Mouse (Mus musculus) midbrain, embryonic 12.5 days (tissue): ENCODE measurements around the gene Cers6. TPM values are rescaled to one million over a fixed set of nuclear protein-coding genes. Genes with fewer than 3 reads are reported as not detected.

Source experiments
- ATAC-seq: fragments of 200-750 bp; cut with Nextera tagmentation; 2 replicates; pipeline ENCODE4 v1.8.0; 2017; ENCODE audit warnings: low read depth, moderate TSS enrichment, moderate library complexity; ENCODE audit not compliant: low FRiP score
- H3K27ac ChIP-seq: fragments of 300-500 bp; sonication (generic); replicated peaks from 2 replicates; pipeline ENCODE4 v1.5.1; 2016; ENCODE audit warnings: mild to moderate bottlenecking
- H3K27me3 ChIP-seq: fragments of 300-500 bp; sonication (generic); 2 replicates; pipeline ENCODE4 v1.6.1; 2016; ENCODE audit warnings: mild to moderate bottlenecking
- H3K36me3 ChIP-seq: fragments of 300-500 bp; sonication (generic); 2 replicates; pipeline ENCODE4 v1.6.1; 2016
- H3K4me1 ChIP-seq: fragments of 300-500 bp; sonication (generic); 2 replicates; pipeline ENCODE4 v1.6.1; 2016
- H3K4me2 ChIP-seq: fragments of 300-500 bp; sonication (generic); replicated peaks from 2 replicates; pipeline ENCODE4 v1.6.1; 2016; ENCODE audit warnings: mild to moderate bottlenecking, moderate library complexity
- H3K4me3 ChIP-seq: fragments of 300-500 bp; sonication (generic); 2 replicates; pipeline ENCODE4 v1.5.1; 2016; ENCODE audit warnings: mild to moderate bottlenecking
- H3K9ac ChIP-seq: fragments of 300-500 bp; sonication (generic); replicated peaks from 2 replicates; pipeline ENCODE4 v1.6.1; 2016; ENCODE audit warnings: mild to moderate bottlenecking, moderate library complexity
- H3K9me3 ChIP-seq: fragments of 300-500 bp; sonication (generic); 2 replicates; pipeline ENCODE4 v1.6.1; 2016; ENCODE audit warnings: mild to moderate bottlenecking
- WGBS: fragments of 180-500 bp; shearing (Covaris S2); methylation state at CpG from one replicate; pipeline ENCODE4 v1.1.7; 2016; 5-methylcytosine and 5-hydroxymethylcytosine counted together
- polyA plus RNA-seq: library from polyadenylated mRNA; unstranded; fragments of >200 nt; fragmentation: Nextera tagmentation; extraction: Ambion mirVana; gene quantifications from 2 replicates; pipeline ENCODE4 v1.2.1, GENCODE M21; 2016

Cers6 gene
- polyA plus RNA-seq, 1 experiment from 2014 or later: 37.0 TPM

DNA sequence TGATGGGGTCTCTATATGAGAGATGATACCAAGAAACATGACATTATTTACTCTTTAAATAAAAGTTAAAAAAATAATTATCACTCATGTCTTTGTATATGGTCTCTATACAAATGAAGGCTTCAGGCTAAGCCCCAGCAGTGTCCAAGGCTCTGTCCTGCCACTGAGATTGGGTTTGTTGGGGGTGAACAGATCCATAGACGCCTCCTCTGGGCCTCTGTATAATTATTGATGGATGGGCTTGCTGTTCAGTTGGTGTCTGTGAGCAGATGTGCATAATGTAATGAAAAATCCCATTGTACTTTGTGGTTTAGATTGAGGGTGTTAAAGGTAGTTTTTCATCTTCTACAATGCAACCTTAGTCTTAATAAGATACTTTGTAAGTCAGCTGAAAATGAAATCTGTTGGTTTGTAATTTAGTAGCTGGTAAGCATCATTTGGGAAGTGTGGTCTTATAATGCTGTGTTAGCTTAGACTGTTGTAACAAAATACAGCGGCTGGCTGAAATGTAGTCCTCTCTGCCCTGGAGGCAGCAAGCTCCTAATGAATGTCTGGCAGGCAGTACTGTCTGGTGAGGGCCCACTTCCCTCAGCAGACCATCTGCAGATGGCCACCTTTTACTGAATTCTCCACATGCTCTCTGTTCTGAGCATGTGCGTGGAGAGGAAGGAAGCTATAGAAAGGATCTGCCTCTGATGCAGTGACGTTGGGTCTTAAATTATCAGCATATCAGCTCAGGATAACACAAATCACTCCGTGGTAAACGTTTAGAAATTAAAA lies 181.3 kb downstream of the Cers6 start:
- H3K27me3 ChIP-seq: no peaks in the 10 kb centered on the region
- ATAC-seq: peak; percentile 48; the same call in 1 of the 2 replicates
- no peak overlapping the region for H3K4me3 ChIP-seq
- H3K9me3 ChIP-seq: no peaks in the 10 kb centered on the region
- peak overlapping the region; percentile 63 for H3K27ac ChIP-seq
- H3K4me2 ChIP-seq: no peak overlapping the region
- H3K36me3 ChIP-seq: no peaks in the 10 kb centered on the region
- H3K9ac ChIP-seq: no peak overlapping the region
- WGBS: 69% methylated on average over 6 of the region's 6 CpGs
- no peaks in the 10 kb centered on the region; the same call in 1 of the 2 replicates for H3K4me1 ChIP-seq

DNA sequence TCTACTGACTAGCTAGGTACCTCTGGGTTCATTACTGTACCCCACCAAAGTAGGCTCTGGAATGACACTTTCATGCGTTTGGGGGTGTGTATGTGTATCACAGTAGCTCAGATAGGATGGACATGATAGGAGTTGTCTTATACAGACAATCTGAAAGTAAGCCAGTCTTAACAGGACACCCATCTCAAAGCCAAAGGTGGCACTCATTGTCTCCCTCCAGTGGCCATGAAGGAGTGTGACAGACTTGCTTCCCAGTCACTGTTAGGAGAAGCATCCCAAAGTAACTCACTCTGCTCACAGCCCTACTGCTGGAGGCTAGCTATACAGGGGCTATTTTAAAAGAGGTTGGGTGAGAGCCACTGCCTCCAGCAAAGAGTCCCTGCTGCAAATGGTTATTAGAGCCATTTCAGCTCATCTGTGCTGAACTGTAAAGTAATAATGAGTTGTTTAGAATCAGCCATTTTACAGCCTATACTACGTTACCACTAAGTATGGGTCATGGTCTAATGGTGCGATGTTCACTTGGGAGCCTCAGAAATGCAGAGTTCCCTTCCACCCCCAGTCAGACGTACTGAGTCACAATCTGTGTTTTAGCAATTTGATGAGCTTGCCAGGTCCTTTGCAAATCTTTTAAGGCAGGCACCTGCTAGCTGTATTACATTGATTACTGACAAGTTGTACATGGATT lies 182.3 kb downstream of the Cers6 start:
- H3K9ac ChIP-seq: no peak overlapping the region
- peak; percentile 56 for ATAC-seq
- no peak overlapping the region for H3K4me3 ChIP-seq
- no peaks in the 10 kb centered on the region; the same call in 1 of the 2 replicates for H3K4me1 ChIP-seq
- H3K36me3 ChIP-seq: no peaks in the 10 kb centered on the region
- 80% methylated on average over 4 of the region's 4 CpGs for WGBS
- no peak overlapping the region for H3K4me2 ChIP-seq
- H3K9me3 ChIP-seq: no peaks in the 10 kb centered on the region
- peak overlapping the region; percentile 63; the same call in 1 of the 2 replicates for H3K27ac ChIP-seq
- no peaks in the 10 kb centered on the region for H3K27me3 ChIP-seq

DNA sequence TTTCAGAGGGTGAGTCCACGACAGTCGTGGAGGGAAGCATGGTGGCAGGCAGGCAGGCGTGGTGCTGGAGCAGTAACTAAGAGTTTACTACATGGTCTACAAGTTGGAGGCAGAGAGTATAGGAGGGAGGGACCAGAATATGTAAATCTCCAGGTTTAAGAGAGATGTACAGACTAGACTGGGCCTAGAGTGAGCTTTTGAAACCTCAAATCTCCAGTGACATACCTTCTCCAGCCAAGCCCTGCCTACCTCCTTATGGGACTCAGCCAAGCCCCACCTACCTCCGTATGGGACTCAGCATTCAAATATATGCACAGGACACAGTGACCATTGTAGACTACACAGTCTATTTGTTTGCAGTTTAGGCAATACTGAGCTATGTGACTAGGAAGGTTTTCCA lies 184.7 kb downstream of the Cers6 start:
- Histone ChIP-seq H3K36me3 (no peaks in the 10 kb centered on the region), H3K4me3 (no peak overlapping the region), H3K27me3 (no peaks in the 10 kb centered on the region), H3K27ac (no peak overlapping the region), H3K4me2 (no peak overlapping the region), H3K9ac (no peak overlapping the region), H3K4me1 (no peaks in the 10 kb centered on the region; the same call in 1 of the 2 replicates), H3K9me3 (no peaks in the 10 kb centered on the region)
- ATAC-seq: no peak
- WGBS: 91% methylated on average over 4 of the region's 4 CpGs

DNA sequence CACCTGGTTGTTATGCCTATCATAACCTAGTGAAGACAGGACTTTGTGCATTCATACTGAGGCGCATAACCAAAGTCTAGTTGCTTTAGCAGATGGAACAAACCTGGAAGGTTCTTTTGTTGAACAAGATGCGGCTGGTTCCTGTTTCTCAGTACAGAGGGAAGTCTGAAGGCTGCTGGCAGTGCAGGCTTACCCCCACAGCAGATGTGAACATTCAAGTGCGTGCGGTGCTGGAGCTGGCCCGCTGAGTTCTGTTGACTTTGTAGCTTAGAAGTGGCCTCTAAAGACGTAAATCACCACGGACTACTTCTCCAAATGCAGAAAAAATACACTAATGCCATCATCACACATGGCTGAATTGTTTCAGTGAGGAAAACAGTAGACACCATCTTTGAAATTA lies 186.1 kb downstream of the Cers6 start:
- Histone ChIP-seq H3K4me2 (no peak overlapping the region), H3K4me1 (no peaks in the 10 kb centered on the region; the same call in 1 of the 2 replicates), H3K27ac (no peak overlapping the region), H3K27me3 (no peaks in the 10 kb centered on the region), H3K36me3 (no peaks in the 10 kb centered on the region), H3K9me3 (no peaks in the 10 kb centered on the region), H3K9ac (no peak overlapping the region), H3K4me3 (no peak overlapping the region)
- no peak for ATAC-seq
- WGBS: 84% methylated on average over 7 of the region's 7 CpGs

DNA sequence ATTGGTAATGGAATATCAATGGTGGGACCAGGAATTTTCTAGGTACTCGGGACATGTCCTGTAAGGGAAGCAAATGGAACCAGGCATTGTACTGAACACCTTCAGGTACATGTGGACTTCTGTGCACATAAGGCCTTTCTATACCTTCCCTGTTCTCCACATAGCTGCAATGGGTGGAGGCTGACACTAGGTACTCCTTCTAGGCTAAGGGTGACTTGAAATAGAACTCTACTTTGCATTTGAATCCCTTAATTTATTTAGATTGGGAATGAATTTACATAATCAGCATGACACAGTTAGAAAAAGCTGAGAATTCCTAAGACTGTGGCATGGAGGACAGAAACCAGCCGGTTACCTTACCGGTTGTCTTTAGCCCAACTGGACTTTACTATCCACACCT lies 186.6 kb downstream of the Cers6 start:
- no peaks in the 10 kb centered on the region; the same call in 1 of the 2 replicates for H3K4me1 ChIP-seq
- no peak overlapping the region for H3K27ac ChIP-seq
- H3K4me2 ChIP-seq: no peak overlapping the region
- no peak overlapping the region for H3K4me3 ChIP-seq
- no peaks in the 10 kb centered on the region for H3K27me3 ChIP-seq
- H3K36me3 ChIP-seq: no peaks in the 10 kb centered on the region
- H3K9me3 ChIP-seq: no peaks in the 10 kb centered on the region
- ATAC-seq: no peak
- H3K9ac ChIP-seq: no peak overlapping the region
- 81% methylated on average over 3 of the region's 3 CpGs for WGBS

DNA sequence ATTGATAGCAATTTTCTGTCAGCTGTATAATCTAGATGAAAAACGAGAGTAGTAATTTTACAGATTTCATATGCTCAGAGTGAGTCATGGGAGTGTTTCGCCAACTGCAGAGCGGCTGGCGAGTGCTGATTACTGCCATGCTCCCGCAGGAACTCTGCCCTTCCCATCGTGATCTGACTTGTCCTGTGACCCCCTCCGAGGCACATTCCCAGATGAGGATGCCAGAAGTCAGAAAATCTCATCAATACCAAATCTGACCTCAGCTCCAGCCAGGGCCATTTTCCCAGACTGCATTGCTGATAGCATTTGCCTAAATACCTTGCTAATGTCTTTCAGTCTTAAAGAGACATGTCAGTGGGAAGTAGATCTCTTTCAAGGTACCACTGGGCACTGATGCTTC lies 187.9 kb downstream of the Cers6 start:
- no peak overlapping the region for H3K9ac ChIP-seq
- H3K36me3 ChIP-seq: no peaks in the 10 kb centered on the region
- H3K9me3 ChIP-seq: no peaks in the 10 kb centered on the region
- H3K4me3 ChIP-seq: no peak overlapping the region
- ATAC-seq: no peak
- H3K4me2 ChIP-seq: no peak overlapping the region
- 0 out of 2 replicates have a peak, but pooled peaks cover 3% of the 10 kb centered on the region for H3K27me3 ChIP-seq
- 70% methylated on average over 7 of the region's 7 CpGs for WGBS
- no peaks in the 10 kb centered on the region for H3K4me1 ChIP-seq
- H3K27ac ChIP-seq: no peak overlapping the region

DNA sequence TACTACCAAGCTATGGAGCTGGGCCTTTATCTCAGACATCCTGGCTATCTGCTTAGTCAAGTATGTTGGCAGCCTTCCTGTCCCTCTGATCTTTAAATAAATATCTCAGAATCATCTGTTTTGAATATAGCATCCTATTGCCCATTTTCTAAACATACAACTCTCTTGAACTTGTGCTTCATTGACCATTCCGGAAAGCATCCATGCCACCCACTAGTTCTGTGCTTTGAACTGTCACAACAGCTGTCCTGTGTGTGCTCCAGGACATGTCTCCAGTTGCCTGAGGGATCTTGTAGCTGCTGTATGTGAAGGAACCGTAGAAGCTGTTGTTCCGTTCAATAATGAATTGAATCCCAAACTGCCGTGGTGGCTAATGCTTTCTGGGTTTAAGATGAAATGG lies 188.9 kb downstream of the Cers6 start:
- no peak for ATAC-seq
- H3K36me3 ChIP-seq: no peaks in the 10 kb centered on the region
- H3K4me1 ChIP-seq: no peaks in the 10 kb centered on the region
- H3K27me3 ChIP-seq: 0 out of 2 replicates have a peak, but pooled peaks cover 6% of the 10 kb centered on the region
- H3K9me3 ChIP-seq: no peaks in the 10 kb centered on the region
- H3K27ac ChIP-seq: no peak overlapping the region
- no peak overlapping the region for H3K9ac ChIP-seq
- no peak overlapping the region for H3K4me2 ChIP-seq
- 64% methylated on average over 4 of the region's 4 CpGs for WGBS
- H3K4me3 ChIP-seq: no peak overlapping the region

DNA sequence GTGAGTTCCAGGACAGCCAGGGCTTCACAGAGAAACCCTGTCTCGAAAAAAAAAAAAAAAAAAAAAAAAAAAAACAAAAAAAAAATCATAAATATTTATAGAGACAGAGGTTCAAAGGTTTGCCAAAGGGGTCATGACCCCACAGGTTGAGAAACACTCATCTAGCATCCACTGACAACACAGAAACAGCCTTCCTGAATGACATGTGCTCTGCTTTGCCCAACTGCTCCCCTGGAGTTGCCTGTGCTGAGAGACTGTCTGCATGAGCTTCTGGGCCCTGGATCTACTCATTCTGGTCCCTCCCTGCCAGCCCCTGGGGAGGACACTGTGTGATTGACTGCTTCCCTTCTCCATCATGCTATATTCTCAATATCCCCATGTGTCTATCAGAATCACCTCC lies 190.4 kb downstream of the Cers6 start:
- H3K4me2 ChIP-seq: no peak overlapping the region
- WGBS: 0% methylated on average over 1 of the region's 1 CpGs
- no peaks in the 10 kb centered on the region for H3K4me1 ChIP-seq
- H3K27ac ChIP-seq: no peak overlapping the region
- no peaks in the 10 kb centered on the region for H3K36me3 ChIP-seq
- 0 out of 2 replicates have a peak, but pooled peaks cover 6% of the 10 kb centered on the region for H3K27me3 ChIP-seq
- no peak overlapping the region for H3K4me3 ChIP-seq
- ATAC-seq: no peak
- no peaks in the 10 kb centered on the region for H3K9me3 ChIP-seq
- no peak overlapping the region for H3K9ac ChIP-seq

DNA sequence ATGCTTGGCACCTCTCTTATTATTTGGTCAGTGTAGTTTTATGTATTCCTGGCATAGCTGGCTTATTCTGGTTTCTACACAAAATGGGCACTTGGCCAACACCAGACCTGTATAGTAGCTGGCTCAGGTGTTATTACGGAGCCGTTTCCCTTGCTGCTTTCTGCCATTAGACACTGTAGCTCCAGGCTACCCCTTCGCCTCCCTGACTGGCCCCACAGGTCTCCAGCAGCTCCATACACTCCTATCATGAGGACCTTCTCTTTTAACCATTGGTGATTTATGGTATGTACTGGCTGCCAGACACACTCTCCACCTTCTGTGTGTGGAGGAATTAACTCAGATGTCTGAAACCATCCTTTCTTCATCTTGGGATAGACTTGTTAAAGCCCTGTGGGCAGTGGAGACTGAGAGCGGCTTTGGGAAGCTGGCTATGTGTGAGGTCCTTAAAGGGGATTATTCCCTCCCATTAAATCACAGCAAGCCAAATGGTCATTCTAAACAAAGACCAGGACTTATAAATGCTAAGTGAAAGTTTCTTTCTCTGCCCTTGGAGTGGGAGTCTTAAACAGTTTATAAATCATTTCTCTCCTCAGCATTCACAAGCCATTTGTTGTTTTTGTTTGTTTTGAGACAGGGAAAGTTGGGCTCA lies 192.1 kb downstream of the Cers6 start:
- Histone ChIP-seq H3K4me2 (no peak overlapping the region), H3K27me3 (0 out of 2 replicates have a peak, but pooled peaks cover 6% of the 10 kb centered on the region), H3K4me1 (no peaks in the 10 kb centered on the region), H3K9me3 (no peaks in the 10 kb centered on the region), H3K4me3 (no peak overlapping the region), H3K36me3 (no peaks in the 10 kb centered on the region), H3K27ac (no peak overlapping the region), H3K9ac (no peak overlapping the region)
- WGBS: 45% methylated on average over 4 of the region's 4 CpGs
- ATAC-seq: no peak

DNA sequence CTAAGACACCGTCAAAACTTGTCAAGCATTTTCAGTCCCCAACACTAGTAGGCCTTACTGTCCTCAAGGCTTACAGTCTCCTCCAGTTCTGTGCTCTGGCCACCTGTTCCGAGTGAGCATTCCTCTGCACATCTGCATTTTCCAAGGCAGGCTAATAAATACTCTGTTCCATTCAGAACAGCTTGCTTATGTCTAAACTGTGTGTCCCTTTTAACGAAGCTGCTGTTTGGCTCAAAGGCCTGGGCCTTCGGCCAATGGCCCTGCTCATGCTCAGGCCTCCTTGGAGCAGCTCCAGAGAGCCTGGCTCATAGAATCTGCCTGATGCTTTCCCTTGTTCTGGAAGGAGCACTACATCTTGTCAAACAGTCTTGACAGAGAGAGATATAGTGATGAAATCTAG lies 193.0 kb downstream of the Cers6 start:
- H3K4me2 ChIP-seq: no peak overlapping the region
- H3K4me1 ChIP-seq: no peaks in the 10 kb centered on the region
- ATAC-seq: no peak
- no peak overlapping the region for H3K27ac ChIP-seq
- WGBS: 79% methylated on average over 4 of the region's 4 CpGs
- H3K9ac ChIP-seq: no peak overlapping the region
- no peak overlapping the region for H3K4me3 ChIP-seq
- H3K36me3 ChIP-seq: no peaks in the 10 kb centered on the region
- no peaks in the 10 kb centered on the region for H3K9me3 ChIP-seq
- H3K27me3 ChIP-seq: 0 out of 2 replicates have a peak, but pooled peaks cover 6% of the 10 kb centered on the region

DNA sequence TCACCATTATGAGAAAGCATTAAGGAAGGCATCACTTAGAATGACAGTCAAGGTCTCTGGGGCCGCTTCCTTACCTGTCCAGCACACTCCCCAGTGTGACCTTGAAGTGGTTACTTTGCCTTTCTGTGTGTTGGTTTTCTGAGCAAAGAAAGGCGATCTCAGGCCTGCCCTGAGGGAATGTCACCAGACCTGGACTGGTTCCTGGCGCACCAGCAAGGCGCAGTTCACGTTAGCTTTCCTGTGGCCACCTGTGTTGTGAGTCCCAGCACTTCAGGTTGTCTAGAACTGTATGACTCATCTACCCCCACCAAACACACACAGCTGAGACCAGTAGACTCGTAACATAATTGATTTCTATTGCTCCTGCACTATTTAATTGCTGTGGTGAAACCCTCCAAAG lies 193.9 kb downstream of the Cers6 start:
- Histone ChIP-seq H3K4me2 (no peak overlapping the region), H3K4me1 (no peaks in the 10 kb centered on the region), H3K9ac (no peak overlapping the region), H3K27me3 (0 out of 2 replicates have a peak, but pooled peaks cover 6% of the 10 kb centered on the region), H3K27ac (no peak overlapping the region), H3K36me3 (no peaks in the 10 kb centered on the region), H3K9me3 (no peaks in the 10 kb centered on the region), H3K4me3 (no peak overlapping the region)
- no peak for ATAC-seq
- WGBS: 90% methylated on average over 6 of the region's 6 CpGs

DNA sequence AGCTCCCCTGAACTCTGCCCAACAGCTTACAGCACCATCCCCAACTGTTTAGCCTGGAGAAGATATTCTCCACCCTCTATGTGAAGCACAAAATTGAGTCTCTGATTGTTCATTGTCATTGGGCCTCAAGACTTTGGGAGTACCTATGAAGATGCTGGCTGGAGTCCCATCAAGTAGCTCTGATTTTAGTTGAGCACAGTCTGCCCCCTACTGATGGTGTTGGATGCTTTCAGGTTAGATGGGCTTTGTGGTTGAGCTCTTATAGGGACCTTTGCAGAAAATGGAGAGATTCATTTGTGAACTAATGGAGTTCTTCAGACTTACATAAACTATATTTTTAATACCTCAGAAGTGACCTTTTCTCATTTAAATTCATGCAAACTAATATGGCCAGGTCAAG lies 200.1 kb downstream of the Cers6 start:
- H3K36me3 ChIP-seq: no peaks in the 10 kb centered on the region
- H3K27me3 ChIP-seq: no peaks in the 10 kb centered on the region
- no peak for ATAC-seq
- H3K4me3 ChIP-seq: no peak overlapping the region
- H3K9ac ChIP-seq: no peak overlapping the region
- H3K4me2 ChIP-seq: no peak overlapping the region
- no peaks in the 10 kb centered on the region for H3K4me1 ChIP-seq
- H3K27ac ChIP-seq: no peak overlapping the region
- H3K9me3 ChIP-seq: no peaks in the 10 kb centered on the region
